Mouse (Mus musculus) ES-CJ7 (cell line): ENCODE data around the gene Kiz.

Experiments used
- DNase-seq: peaks from one replicate; pipeline ENCODE4 v3.0.0; 2011; ENCODE audit warnings: low read depth, low spot score

The Kiz gene

GRCm38 (mm10) chr2:146865781-146866180 is 10.1 kb downstream of the Kiz start:
- no peak for DNase-seq

DNA sequence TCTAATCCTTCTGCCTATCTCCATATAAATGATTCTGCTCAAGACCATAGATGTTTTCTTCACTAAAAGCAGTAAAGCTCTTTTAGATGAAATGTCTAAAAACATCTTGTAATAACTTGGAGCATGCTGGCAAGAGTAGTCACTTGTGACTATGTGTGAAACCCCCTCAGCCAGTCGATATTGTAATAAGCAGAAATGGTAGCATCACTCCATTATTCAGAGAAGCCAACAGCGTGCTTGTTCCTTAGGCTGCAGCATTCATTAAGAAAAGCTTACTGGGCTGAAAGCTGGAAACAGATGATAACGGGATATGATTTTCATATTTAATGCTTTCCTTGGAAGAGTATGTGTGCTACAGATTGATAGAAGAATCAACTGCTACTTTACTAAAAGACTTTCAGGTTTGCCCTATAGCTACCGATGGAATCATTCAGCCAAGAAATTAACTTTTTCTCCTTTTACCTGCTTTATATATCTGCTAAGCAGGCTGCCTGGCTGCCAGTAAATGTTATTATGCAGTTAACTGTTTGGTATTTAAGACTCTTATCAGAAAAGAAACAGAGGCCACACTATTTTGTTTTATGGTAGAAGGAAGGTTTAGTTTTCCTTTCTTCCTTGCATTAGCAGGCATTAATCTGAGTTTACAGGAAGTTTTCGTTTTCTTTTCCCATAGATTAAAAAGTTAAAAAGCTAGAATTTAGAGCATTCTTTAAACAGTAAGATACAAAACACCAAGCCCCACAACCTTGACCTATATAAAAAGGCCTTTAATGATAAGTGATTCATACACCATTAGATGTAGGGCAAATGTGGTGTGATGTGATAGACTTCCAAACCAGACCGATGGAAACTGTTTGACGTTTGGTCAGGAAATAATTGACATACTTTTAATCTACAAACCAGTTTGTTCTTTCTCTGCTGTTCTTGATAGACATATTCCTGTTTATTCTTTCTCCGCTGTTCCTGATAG is 15.9 kb downstream of the Kiz start:
- DNase-seq = no peak

GRCm38 (mm10) chr2:146872697-146873096 is 17.0 kb downstream of the Kiz start:
- no peak for DNase-seq

DNA sequence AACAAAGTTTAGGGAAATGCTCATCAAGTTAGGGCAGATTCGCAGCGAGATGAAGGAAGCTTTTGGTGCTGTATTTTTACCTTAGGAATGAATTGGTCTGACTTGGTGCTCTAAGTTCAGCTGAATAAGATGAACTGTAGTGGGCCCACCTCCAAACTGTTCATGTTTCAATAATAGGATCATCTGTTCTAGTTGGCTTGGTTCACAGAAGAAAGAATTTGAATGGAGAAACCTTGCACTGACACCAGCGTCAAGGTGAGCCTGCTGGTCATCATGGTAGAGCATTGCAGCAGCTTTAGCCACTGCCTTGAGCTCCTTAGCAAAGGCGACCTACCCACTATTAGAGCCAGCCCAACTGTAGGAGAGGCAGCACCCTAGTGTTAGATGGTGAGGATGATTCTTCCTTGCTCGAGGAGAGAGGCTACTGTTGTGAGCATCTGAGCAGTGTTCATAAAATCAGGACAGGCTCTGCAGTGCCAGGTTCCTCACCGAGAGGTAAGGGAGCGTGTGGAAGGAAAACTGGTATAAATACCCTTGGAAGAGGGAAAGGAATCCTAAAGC is 18.3 kb downstream of the Kiz start:
- no peak for DNase-seq

GRCm38 (mm10) chr2:146877423-146878098 is 21.9 kb downstream of the Kiz start:
- no peak for DNase-seq

- no peak for DNase-seq
Observed at GRCm38 (mm10) chr2:146881623-146882022, 26.0 kb downstream of the Kiz start.

DNA sequence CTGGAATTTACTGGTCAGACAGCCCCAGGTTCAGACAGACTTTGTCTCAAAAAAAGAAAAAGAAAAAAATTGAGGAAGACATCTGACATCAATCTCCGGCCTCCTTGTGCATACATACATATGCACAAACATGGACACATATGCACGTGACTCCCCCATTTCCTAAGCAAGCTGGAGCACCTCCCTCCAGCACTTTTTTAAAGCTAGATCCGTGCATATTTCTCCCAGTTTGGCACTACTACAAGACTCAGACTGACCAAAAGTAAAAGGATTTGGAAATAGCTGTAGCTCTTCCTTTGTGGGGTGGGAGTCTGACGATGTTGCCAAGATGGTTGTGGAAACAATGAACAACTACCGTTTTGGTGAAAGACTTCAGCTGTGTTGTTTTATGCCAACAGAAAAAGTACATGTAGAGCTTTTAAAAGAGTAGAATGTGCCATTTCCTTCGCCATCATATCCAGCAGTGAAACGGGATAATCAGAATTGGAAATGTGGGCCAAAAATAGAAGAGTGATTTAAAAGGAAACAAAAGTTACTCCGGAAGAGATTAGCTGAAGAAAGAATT is 28.7 kb downstream of the Kiz start:
- DNase-seq = no peak

GRCm38 (mm10) chr2:146888786-146889414 is 33.2 kb downstream of the Kiz start:
- DNase-seq = no peak

DNA sequence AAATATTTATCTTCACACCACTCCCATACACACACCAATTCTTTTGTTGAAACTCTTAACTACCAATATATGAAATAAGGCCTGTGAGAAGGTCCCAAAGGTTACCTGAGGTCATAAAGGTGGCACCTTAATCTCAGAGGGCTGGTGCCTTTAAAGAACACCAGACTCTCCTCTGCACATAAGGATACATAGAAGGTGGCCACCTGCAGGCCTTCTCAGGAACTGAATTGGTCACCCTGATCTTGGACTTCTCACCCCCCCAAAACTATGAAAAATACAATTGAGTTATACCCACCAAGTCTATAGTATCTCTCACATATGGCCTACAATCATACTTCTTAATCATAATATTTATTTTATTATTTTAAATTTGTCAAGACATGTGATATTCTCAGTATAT is 43.3 kb downstream of the Kiz start:
- DNase-seq = no peak

DNA sequence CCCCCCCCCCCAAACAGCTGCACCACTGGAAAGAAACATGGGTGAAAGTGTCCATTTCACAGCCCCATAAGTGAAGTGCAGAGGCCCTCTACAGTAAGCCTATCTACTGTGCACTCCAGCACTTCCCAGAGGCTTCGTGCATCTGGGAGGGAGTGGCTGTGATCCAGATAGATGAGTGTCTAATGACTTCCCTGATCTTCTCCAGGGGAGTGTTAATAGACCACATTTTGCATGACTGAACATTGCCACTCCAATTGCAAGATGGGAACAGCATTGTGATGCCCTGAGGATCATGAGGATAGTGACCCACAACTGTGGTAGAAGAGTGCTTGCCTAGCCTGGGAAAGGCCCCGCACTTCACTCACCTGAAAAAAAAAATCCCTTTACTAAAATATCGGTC is 60.4 kb downstream of the Kiz start:
- peak; percentile 73 for DNase-seq

GRCm38 (mm10) chr2:146917770-146918169 is 62.1 kb downstream of the Kiz start:
- DNase-seq = no peak

DNA sequence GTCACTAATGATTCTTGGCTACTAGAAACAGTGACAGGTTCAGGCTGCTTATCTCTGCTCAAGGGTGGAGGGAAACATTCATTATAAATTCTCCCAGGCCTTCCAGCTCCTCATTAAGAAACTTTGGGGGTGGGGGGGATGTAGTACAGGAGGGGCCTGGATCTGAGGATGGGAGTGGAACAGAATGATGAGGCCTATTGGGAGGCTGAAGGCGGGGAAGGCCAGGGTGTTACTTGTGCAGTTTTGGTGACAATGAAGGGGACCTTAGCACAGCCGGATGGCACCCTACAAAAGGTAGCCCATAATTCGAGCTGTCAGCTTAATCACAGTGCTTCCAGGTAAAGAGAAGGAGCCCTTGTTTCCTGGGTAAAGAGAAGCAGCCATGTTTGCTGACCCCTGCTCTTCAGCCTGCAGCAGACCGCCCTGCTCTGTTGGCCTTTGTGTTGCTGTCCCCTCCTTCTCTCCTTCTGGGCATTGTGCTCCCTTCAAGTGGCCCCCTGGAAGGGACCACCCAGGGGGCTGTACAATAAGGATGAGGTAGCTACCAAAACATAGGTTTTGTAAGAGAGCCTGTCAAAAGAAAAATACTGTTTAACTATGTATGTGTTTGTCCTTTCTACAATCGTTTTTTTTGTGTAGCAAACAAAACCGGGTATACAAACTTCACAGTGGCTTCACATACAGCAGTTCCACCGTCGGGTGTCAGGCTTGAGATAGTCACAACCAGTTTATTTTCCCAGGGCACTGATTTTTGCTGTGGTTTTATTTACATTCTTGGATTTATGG is 64.9 kb downstream of the Kiz start:
- DNase-seq = no peak

- no peak for DNase-seq
Observed at GRCm38 (mm10) chr2:146925296-146925695, 69.6 kb downstream of the Kiz start.

DNA sequence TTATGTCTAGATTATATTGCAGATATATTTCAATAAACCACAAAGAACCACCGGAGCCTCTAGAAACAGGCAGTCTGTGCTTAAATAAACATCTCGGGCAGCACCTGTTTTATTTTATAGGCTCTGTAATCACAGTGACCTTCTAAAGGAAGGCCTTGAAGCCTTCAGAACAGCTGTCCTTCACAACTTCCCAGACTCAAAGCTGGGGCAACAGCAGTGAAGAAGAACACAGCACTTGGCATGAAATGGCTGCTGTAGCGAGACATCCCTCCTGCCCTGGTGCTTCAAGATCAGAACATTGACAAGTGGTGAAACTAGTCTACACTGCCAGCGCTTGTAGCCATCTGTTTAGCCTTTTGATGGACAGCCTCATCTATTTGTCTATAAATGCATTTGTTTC is 70.2 kb downstream of the Kiz start:
- DNase-seq = no peak

DNA sequence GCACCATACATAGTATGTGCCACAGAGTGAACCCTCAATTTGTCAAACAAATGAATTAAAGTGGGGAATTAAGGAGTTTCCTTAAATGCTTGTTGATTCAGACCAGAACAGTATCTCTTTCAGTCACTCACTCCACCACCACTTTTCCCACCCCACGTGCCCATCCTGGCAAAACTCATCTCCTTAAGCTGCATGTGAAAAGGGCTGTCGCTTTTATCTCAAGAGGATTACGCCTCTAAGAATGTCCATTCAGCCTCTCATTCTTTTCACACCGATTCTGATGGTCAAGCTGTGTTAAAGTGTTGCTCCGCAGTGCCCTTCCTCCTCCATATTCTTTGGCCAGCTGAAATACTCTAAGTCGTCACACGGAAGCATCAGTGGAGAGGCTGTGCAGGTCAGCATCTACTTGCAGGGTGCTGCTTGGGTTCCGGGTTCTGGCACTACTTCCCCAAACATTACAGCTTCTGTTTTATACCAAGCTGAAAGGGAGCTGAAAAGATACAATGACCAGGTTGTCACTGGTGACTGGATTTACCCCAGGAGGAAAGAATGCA is 92.6 kb downstream of the Kiz start:
- no peak for DNase-seq

GRCm38 (mm10) chr2:146956366-146956765 is 100.7 kb downstream of the Kiz start:
- no peak for DNase-seq

- DNase-seq = no peak
Observed at GRCm38 (mm10) chr2:146958398-146958911, 102.8 kb downstream of the Kiz start.

DNA sequence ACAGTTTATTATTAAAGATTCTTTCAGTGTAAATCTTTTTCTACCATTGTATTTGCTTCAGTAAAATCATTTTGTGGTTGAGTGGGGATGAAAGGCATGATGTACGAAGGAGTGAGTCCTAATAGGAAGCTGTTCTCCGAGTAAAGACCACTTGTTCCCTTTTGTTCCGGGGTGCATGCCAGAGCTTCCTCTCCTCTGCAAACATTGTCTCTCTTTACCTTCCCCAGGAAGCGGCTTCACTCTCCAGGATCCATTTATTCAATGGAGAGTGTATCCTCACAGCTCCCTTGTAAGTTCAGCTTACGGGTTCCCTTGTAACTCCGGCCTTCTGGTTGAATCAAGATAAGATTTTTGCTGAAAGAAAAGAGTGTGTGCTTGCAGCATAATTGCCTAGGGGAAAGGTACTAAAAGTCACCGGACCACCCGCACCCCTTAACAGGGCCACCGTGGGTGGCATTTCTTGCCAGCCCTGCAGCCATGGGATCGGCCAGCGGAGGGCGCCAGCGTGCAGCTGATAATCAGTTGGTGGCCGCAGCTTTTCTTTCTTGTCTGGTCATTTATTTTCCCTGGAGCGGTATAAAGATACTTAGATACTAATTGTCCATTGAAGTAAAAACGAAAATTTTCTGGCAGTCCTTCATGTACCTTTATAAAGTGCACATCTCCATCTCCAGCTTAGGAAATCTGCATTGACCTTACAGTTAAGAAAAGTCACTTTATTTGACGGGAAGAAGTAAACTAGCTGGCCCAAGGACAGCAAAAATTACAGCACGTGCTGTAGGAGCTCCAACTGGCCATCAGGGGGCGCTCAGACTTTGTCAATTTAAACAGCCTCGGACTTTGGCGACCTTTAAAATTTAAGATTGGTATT is 103.5 kb downstream of the Kiz start:
- peak; percentile 72 for DNase-seq

DNA sequence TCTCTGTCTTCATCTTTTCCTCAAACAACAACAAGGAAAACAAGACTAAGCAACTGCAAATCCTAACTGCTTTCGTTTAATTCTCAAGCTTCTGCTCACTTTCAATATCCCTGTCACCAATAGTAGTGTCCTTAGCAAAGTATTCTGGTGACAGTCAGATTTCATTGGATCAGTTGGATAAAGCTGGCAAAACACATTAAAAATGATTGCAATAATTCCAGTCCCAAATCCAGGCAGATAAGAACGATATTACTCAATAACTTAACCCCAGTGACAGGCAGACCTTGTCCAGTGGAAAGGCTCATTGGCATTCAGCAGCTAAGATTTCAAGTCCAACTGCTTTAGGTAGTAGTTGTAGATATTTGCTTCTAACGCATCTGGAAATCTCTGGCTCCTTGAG is 119.4 kb downstream of the Kiz start:
- no peak for DNase-seq
